Mouse (Mus musculus): Measurements from ENCODE around the gene Arl5b.
A peak's percentile ranks its signal among the peaks of the same experiment; 100 is the strongest.

Gene Arl5b

DNA sequence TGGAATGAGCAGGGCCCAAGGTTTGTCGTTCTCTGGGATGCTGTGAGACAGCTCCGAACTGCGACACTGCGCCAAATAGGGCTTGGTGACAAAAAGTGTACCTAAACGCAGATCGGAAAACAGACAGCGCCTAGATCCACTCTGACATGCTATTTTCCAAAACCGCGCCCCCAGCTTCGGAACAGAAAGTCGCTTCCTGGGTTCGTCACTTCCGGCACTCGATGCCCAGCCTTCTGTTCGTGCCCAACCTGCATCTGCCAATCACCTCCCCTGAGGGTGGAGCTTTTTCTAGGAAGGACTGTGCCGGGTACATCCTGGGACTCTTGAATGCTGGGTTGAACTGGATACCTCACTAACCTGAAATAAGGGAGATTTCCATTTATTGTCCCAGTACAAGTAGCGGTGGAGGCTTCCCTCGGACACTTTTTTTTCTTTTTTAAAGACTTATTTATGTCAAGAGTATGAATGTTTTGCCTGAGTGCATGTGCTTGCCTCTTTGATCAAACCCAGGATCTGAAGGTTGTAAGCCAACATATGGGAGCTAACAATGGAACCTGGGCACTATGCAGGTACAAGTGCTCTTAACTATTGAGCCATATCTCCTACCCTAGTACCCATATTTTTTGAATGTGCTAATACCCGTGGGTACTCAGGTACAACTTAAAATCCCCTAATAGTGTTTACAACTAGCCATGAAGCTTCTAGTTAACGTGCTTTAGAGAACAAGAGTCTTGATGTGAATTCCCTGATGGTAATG lies at the start of gene Arl5b:
Gene Arl5b (plus strand): TSS at position 279 of the 757 bp plus-strand sequence.
- DNase-seq (ENCODE audit: low read depth, low spot score): peak; percentile 93

DNA sequence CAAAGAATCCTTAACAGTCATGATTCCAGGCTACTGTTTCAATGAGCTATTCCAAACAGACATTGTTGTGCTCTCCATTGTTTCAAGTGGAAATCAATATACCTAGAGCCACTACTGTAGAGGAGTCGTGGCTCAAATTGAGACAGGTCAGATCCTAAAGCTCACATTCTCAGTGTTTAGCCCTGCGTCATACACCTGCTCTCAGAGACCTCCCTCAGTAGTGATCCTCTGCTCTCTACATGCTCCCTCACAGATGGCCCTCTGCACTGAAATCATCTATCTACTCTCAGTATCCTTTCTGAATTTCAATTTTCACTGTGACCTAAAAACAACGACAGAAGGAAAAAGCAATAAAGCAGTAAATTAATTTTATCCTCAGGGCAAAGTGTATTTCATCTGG lies 41.7 kb upstream of the Arl5b start:
- no peak for DNase-seq (ENCODE audit: low read depth, low spot score)

DNA sequence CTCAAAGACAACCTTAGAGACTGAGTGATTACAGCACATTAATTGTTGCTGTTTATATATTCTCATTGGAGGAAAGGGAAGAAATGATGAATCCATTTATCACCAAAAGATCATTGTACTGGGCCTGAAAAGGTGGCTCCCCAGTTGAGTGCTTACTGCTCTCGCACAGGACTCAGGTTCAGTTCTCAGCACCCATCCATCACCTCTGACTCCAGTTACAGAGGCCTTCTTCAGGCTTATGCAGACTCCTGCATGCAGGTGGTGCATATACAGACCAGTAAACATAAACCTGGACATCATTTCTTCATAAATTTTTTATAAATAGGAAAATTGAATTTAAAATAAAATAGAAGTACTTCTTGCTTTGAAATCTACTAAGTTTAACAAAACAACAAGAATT lies 41.1 kb upstream of the Arl5b start:
- no peak for DNase-seq (ENCODE audit: low read depth, low spot score)

DNA sequence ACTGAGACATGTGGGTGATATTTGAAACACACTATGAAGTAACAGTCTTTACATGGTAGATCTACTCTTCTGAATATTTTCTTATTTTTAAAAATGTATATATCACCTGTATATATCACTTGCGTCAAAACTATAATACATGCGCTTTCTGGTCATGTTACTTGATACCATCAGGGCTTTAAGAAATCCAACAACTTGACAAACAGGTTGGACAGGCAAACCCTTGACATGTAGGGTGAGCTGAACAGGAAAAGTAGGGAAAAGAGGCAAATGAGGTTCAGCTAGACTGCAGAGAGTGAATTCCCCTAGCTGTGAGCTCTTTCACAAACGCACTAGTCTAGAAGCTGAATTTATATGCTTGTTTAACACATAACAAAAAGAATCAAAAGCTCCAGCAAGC lies 22.4 kb upstream of the Arl5b start:
- no peak for DNase-seq (ENCODE audit: low read depth, low spot score)

DNA sequence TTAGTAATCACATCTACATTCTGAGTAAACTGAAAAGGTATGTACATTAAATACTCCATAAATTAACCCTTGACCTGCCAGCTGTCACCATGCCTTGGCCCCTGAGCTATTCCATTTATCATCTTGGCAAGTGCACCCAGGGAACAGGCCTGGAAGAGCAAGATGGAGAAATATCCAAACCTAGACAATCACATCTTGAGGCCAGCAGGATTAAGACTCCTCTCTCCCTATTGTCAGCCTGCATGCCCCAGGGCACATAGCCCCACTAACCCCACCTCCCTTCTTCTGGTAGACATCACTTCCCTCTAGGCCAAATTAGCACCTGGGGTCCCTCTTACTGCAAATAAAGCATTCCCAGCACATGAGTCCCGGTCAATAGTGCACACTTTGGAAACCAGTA lies 21.4 kb upstream of the Arl5b start:
- no peak for DNase-seq (ENCODE audit: low read depth, low spot score)

DNA sequence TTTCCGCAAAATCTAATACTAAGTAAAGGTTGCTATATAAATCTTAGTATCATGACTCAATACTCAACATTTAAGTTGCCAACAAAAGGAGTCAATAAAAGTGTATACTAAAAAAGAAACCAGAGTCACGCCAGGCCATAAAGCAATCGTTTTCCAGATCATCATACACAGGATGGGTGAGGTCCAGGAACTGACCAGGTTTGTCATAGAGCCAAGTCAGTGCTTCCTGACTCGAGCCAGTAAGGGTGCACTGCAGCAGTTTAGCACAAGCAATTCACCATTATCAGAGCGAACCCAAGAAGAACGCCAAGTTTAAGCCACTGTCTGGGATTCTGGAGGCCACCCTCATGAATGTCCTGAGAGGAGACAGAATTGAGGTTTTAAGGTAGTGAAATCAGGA lies 10.5 kb upstream of the Arl5b start:
- no peak for DNase-seq (ENCODE audit: low read depth, low spot score)

DNA sequence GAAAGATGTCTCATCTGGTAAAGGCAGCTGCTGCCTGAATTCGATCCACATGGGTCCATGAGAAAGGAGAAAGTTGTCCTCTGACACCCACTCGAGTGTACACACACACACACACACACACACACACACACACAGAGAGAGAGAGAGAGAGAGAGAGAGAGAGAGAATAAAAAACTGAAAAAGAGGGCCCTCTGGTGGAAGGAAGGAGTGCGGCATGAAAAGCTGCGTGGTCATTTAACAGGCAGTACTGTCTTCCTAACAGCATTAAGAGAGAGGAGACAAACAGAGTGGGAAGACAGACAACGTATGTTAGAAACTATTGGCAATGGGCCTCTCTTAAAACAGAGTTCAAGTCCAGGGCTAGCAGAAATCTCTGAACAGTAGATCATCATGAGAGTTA lies 8.9 kb upstream of the Arl5b start:
- peak; percentile 58 for DNase-seq (ENCODE audit: low read depth, low spot score)

DNA sequence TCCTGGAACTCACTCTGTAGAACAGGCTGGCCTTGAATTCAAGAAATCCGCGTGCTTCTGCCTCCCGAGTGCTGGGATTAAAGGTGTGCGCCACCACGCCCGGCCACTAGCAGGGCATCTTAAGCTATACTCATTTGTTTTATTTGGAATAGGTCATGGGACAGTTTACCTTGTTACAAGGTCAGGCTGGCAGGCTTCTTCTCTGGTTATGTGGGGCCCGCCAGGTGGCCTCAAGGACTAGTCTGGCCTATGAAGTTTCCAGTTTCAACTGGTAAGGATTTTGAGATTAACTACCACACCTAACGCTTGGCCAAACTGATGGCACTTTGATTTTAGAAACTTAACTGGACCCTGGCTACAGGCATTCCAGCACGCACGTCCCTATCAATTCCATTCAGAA lies 5.3 kb downstream of the Arl5b start:
- peak; percentile 81 for DNase-seq (ENCODE audit: low read depth, low spot score)

DNA sequence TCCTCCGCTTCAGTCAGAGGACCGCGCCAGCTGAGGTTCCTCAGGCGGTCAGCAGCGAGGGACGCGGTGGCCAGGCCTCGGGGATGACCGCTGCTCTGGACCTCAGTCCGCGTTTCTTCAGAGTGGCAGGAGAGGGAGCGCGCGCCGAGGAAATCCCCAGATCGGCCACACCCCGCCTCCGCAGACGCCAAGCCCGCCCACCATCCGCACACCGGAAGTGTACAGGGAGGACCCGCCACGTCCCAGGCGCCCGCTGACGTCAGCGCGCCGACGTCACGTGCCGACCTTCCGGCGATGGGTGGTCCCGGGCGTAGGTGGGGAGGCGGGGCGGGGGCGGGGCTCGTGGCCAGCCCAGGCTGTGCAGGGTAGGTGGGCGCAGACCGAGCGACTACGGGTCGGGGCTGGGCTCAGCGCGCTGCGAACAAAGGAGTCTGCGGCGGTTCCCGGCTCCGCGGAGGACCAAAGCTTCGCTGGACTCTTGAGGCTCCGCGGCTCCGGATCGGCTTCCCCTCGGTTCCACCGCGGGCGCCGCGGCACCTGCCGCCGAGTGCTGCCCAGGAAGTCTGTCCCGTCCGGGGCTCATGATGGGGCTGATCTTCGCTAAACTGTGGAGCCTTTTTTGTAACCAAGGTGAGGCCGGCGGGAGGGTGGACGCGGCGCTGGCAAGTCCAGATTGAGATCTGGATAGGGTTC lies 5.9 kb downstream of the Arl5b start, which contains the start of gene Nsun6:
Gene Nsun6 (minus strand): TSS at position 125 of the 693 bp plus-strand sequence.
- peak; percentile 98 for DNase-seq (ENCODE audit: low read depth, low spot score)

DNA sequence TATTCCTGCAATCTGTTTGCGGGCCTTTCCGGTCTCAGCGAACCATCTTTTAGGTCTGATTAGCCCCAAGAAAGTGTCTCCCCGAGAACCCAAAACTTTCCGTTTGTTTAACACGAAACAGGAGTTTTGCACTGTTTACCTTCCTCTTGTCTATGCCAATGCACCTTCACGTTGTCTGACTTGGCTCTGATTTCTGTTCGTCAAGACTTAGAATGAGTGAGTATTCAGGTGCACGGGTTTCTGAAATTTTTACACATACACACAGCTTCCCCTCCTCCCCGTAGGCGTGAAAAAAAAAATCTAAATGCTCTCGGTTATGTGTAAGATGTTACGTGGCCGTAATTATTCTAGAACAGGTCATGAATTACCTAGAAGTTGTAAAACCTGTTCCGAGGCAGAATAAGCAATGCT lies 6.6 kb downstream of the Arl5b start:
- DNase-seq (ENCODE audit: low read depth, low spot score): peak; percentile 29

DNA sequence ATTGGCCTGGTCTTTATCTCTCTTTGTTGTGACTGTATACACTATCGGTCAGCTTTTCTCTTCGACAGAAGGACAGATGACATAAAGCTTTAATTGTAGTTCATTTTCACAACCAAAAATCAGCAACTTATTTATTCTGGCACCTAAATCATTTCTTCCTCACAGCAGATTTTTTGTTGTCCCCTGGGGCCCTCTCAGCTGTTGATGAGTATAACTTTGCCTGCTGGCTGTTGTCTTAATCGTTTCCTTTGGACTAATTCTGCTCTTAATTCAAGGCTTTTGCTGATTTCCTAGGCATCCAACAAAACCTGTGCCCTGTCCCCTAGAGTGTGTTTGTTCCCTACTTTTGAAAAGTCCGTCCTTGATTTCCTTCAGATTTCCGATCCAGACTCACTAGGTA lies 9.0 kb downstream of the Arl5b start:
- DNase-seq (ENCODE audit: low read depth, low spot score): no peak

DNA sequence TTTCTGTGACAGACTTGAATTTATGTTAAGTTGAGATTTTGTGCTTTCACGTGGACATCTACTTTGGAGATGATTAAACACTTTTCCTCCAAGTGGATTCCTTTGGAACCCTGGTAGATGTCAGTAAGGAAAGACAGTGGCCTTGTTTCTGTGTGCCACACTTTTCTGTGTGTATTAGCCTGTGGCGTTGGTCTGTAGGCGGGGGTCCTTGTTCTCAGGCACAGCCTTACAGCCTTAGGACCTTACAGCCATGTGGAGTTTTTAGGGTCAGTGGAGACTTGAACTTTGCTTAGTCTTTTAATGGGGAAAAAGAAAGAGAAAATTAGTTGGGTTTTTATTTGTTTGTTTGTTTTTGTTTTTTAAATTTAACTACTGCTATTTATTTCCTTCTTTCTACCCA lies 11.7 kb downstream of the Arl5b start:
- DNase-seq (ENCODE audit: low read depth, low spot score): no peak

DNA sequence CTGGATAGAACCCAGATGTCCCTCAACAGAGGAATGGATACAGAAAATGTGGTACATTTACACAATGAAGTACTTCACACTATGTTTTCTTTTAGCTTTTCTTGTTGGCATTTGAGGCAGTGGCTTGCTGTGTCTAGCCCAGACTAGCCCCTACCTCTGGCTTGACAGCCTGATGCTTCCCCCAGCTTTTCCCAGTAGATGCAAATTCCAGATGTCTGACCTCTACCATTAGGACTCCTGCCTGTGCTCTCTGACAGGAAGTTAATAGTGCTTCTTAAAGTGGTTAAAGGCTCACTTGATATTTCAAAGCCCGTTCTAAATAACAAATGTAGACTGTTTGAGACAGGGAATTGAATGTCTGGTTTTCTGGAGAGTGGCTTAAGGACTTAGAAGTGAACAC lies 14.6 kb downstream of the Arl5b start:
- DNase-seq (ENCODE audit: low read depth, low spot score): peak; percentile 48

DNA sequence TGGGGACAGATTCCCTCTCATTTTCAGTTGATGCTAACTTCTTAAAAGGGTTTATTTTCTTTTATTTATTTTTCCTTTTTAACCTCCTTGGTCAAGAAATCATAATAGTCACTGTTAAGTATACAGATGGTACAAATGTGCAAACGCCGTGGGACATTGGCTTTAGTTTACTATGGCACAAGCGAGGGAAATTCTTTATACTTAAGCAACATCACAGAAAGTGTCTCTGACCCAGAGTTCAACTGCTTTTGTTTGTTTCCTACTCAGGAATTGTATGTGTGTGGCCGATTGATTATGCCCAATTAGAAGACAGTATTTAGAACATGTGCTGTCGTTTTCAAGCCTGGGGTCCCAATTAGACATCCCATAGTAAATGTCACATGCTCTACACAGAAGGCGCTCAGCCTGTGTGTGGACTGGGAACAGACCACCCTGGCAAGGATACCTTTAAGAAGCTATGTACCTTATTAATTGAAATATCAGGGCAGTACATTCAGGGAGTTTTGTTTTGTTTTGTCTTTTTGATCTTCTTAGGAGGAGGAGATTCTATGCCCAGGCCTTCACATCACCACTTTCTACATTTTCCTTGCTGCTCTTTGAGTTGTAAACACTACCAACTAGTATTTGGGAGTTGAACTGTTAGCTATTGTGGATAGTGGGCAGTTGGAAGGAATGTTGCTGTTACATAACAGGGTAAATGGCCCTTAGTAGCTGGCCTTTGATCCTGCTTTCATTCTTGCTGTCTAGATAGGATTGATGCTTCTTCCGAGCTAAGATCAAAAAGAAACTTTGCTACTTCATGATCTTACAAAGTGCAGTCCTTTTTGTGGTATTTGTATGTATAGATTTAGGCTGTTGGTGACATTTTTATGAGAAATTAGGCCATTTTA lies 15.4 kb downstream of the Arl5b start:
- DNase-seq (ENCODE audit: low read depth, low spot score): no peak

DNA sequence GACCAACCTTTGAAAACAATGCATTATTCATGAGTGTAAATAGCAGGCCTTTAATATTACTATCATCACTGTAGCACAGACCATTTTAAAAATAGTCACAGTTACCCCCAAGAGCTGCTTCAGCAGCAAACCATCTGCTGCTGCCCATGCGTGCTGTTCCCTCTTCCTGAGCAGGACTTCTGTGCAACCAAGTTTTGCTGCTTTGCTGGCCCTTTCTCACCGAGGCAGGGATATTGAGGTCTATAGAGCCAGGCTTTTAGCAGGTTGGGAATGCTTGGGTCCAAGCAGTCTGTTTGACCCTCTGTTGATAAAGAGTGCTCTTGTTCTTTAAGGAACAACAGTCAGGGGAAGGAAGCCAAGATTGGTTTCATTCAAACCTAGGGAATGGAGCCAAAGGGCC lies 16.3 kb downstream of the Arl5b start:
- DNase-seq (ENCODE audit: low read depth, low spot score): no peak

DNA sequence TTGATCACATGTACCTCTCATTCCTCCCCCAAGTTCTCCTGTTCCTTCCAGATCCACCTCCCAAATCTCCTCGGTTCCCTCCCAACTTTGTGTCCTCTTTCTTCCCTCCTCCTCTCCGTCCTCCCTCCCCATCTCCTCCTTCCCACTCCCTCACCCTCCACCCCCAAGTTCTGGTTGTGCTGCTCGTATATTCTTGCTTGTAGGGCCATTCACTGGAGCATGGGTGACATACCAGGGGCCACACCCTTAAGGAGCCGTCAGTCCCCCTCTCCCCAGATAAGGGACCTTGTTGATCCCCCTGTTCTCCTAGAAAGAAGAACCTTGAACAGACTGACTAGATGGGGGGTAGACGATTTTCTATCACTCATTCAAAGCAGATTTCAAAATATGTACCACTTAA lies 17.9 kb downstream of the Arl5b start:
- no peak for DNase-seq (ENCODE audit: low read depth, low spot score)

DNA sequence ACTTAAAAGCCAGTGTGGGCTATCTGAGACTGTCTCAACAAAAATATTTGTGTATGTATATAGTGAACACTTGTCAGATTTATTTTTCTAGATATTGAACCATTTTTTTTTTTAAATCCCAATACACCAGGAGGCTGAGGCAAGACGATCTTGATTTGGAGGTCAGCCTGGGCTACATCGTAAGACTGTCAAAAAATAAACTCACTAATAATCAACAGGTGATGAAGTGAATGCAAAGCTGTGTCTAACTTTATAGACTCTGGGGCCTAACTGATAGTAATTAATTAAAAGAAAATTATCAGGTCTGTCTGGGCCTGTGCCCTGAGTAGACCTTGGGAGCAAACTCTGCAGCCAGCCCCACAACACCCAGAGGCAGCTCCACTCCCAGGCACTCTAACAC lies 34.5 kb downstream of the Arl5b start:
- DNase-seq (ENCODE audit: low read depth, low spot score): no peak

DNA sequence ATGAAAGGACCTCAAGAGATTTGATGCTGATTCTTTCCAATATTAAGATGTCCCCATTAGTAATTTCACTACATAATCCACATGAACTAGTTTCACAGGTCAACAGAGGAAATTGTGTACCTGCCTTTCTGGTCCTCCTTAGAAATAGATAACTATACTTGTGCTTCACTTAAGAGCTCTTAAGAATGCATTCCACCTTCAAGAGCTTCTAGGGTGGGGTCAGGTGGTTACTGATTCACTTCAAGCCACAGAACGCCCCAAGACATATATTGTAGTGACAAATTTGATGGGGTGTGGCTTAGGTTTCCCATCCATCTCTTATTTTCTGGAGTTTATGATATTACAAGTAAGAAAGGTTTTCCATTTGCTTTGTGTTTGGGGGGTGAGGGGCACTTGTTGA lies 38.1 kb downstream of the Arl5b start:
- DNase-seq (ENCODE audit: low read depth, low spot score): no peak

DNA sequence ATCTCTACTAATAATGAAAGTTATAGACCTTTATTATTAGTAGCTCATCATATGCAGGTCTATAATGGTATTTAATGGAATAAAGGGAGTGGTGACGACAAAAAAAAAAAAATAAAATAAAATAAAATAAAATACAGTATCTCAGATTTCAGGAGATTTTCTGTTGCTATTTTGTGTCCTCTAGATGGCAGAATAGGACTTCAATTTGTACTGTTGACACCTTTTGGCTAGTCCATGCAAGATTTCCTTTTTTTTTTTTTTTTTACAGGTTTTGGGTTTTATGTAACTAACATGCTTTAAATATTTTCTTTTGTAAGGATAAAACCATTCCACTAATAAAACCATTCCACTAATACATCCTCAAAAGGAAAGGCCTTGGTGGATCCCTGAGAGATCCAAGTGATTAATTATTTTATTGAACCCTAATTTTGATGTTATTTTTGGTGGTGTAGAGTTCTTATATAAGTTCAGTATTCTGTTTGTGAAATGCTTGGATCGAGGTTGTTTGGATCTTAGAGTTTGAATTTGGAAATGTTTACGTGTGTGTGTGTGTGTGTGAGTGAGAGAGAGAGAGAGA lies 47.4 kb downstream of the Arl5b start:
- peak; percentile 7 for DNase-seq (ENCODE audit: low read depth, low spot score)

DNA sequence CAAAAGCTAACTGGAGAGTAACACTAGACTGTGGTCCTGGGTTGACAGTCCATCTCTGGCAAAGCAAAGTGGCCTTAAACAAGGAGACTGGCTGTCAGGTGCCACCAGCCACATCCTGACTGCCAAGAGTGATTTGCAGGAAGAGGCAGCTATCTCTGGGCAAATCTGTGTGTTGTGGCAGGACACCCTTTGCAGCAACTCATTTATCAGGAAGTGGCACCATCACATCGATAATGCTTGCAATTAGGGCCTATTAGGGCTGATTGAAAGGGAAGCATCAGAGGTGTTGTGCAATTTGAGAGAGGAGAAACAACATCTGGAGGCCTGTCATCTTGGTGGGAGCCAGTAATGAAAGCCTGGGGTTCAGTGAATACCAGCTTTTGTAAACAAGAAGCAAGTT lies 55.2 kb downstream of the Arl5b start:
- DNase-seq (ENCODE audit: low read depth, low spot score): no peak

DNA sequence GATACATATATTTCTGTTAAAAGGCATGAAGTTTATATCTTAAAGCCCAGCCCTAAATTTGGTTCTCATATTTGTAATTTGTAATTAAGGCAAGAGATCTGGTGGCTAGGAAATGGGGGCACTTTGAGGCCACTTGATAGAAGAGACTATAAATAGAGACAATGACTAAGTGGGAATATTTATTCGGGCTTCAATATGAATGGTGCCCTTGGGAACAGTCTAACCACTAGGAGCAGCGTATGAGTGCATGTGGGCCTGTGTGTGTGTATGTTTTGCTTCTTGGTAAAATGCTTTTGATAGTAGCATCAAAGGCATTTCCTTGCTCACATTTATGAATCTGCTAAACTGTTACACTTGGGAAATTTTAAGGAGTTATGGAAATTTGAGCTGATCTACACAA lies 62.1 kb downstream of the Arl5b start:
- no peak for DNase-seq (ENCODE audit: low read depth, low spot score)

All from ZHBTc4 (cell line).